Mouse (Mus musculus): ENCODE measurements around the gene Nptxr. TPM values are rescaled to one million over a fixed set of nuclear protein-coding genes. Genes with fewer than 3 reads are reported as not detected.

Nptxr gene
- polyA plus RNA-seq, 1 experiment from 2014 or later, result 2.7 TPM

- no peak for ATAC-seq (ENCODE audit: low FRiP score, low read depth)
- no peak overlapping the region for H3K4me3 ChIP-seq
- WGBS, result 82% methylated on average over 5 of the region's 5 CpGs
- no peak overlapping the region for H3K4me2 ChIP-seq (replicated peaks)
- peaks cover 58% of the 10 kb centered on the region for H3K36me3 ChIP-seq
- H3K9me3 ChIP-seq, result no peaks in the 10 kb centered on the region
- H3K9ac ChIP-seq, result no peak overlapping the region
- no peak overlapping the region for H3K27ac ChIP-seq
- H3K27me3 ChIP-seq, result no peaks in the 10 kb centered on the region
- H3K4me1 ChIP-seq, result peaks cover 76% of the 10 kb centered on the region
Observed at GRCm38 (mm10) chr15:79829431-79829830, 24.9 kb upstream of the Nptxr start.

GRCm38 (mm10) chr15:79828366-79829035 lies 23.9 kb upstream of the Nptxr start:
- WGBS, result 64% methylated on average over 46 of the region's 46 CpGs
- Histone ChIP-seq H3K36me3 (peaks cover 59% of the 10 kb centered on the region), H3K27ac (no peak overlapping the region), H3K27me3 (no peaks in the 10 kb centered on the region), H3K4me3 (no peak overlapping the region), H3K4me1 (peaks cover 76% of the 10 kb centered on the region), H3K9ac (peak overlapping the region; percentile 53; the same call in 1 of the 2 replicates), H3K4me2 (replicated peaks) (peak overlapping the region; percentile 32), H3K9me3 (no peaks in the 10 kb centered on the region)
- ATAC-seq (ENCODE audit: low FRiP score, low read depth), result no peak

- 91% methylated on average over 11 of the region's 11 CpGs for WGBS
- no peaks in the 10 kb centered on the region for H3K27me3 ChIP-seq
- no peak overlapping the region for H3K4me2 ChIP-seq (replicated peaks)
- 0 out of 2 replicates have a peak overlapping the region, but pooled peaks have one; percentile 53 for H3K9ac ChIP-seq
- H3K27ac ChIP-seq, result no peak overlapping the region
- H3K9me3 ChIP-seq, result no peaks in the 10 kb centered on the region
- ATAC-seq (ENCODE audit: low FRiP score, low read depth), result 0 out of 2 replicates have a peak, but pooled peaks have one; percentile 5
- no peak overlapping the region for H3K4me3 ChIP-seq
- peaks cover 66% of the 10 kb centered on the region for H3K36me3 ChIP-seq
- peaks cover 76% of the 10 kb centered on the region for H3K4me1 ChIP-seq
Observed at GRCm38 (mm10) chr15:79827778-79828210, 23.2 kb upstream of the Nptxr start.

- no peaks in the 10 kb centered on the region for H3K27me3 ChIP-seq
- H3K36me3 ChIP-seq, result peaks cover 71% of the 10 kb centered on the region
- peaks cover 76% of the 10 kb centered on the region for H3K4me1 ChIP-seq
- H3K9ac ChIP-seq, result peak overlapping the region; percentile 36
- no peak overlapping the region for H3K4me3 ChIP-seq
- 88% methylated on average over 14 of the region's 14 CpGs for WGBS
- 0 out of 2 replicates have a peak, but pooled peaks have one; percentile 6 for ATAC-seq (ENCODE audit: low FRiP score, low read depth)
- H3K4me2 ChIP-seq (replicated peaks), result no peak overlapping the region
- no peak overlapping the region for H3K27ac ChIP-seq
- H3K9me3 ChIP-seq, result no peaks in the 10 kb centered on the region
Observed at GRCm38 (mm10) chr15:79827061-79827777, 22.7 kb upstream of the Nptxr start.

GRCm38 (mm10) chr15:79826221-79826935 lies 21.8 kb upstream of the Nptxr start:
- no peak for ATAC-seq (ENCODE audit: low FRiP score, low read depth)
- H3K4me2 ChIP-seq (replicated peaks), result no peak overlapping the region
- no peaks in the 10 kb centered on the region for H3K27me3 ChIP-seq
- peak overlapping the region; percentile 36; the same call in 1 of the 2 replicates for H3K9ac ChIP-seq
- H3K4me3 ChIP-seq, result no peak overlapping the region
- H3K36me3 ChIP-seq, result peaks cover 70% of the 10 kb centered on the region
- no peak overlapping the region for H3K27ac ChIP-seq
- H3K4me1 ChIP-seq, result peaks cover 67% of the 10 kb centered on the region
- 82% methylated on average over 9 of the region's 9 CpGs for WGBS
- H3K9me3 ChIP-seq, result no peaks in the 10 kb centered on the region

GRCm38 (mm10) chr15:79825146-79825825 lies 20.7 kb upstream of the Nptxr start:
- Histone ChIP-seq H3K4me1 (peaks cover 61% of the 10 kb centered on the region), H3K4me3 (no peak overlapping the region), H3K9me3 (no peaks in the 10 kb centered on the region), H3K9ac (no peak overlapping the region; the same call in 1 of the 2 replicates), H3K36me3 (peaks cover 68% of the 10 kb centered on the region), H3K4me2 (replicated peaks) (no peak overlapping the region), H3K27ac (no peak overlapping the region), H3K27me3 (no peaks in the 10 kb centered on the region)
- 65% methylated on average over 14 of the region's 14 CpGs for WGBS
- no peak for ATAC-seq (ENCODE audit: low FRiP score, low read depth)

- ATAC-seq (ENCODE audit: low FRiP score, low read depth), result no peak
- Histone ChIP-seq H3K4me1 (peaks cover 48% of the 10 kb centered on the region), H3K9me3 (0 out of 2 replicates have a peak, but pooled peaks cover under 1% of the 10 kb centered on the region), H3K4me2 (replicated peaks) (no peak overlapping the region), H3K36me3 (peaks cover 53% of the 10 kb centered on the region), H3K9ac (no peak overlapping the region), H3K4me3 (no peak overlapping the region), H3K27ac (no peak overlapping the region), H3K27me3 (no peaks in the 10 kb centered on the region)
- 66% methylated on average over 19 of the region's 19 CpGs for WGBS
Observed at GRCm38 (mm10) chr15:79823588-79824280, 19.2 kb upstream of the Nptxr start.

GRCm38 (mm10) chr15:79822265-79823199 lies 18.0 kb upstream of the Nptxr start:
- 58% methylated on average over 13 of the region's 13 CpGs for WGBS
- H3K27me3 ChIP-seq, result no peaks in the 10 kb centered on the region
- ATAC-seq (ENCODE audit: low FRiP score, low read depth), result no peak
- H3K9me3 ChIP-seq, result peaks cover 5% of the 10 kb centered on the region; the same call in 1 of the 2 replicates
- H3K4me2 ChIP-seq (replicated peaks), result no peak overlapping the region
- no peak overlapping the region; the same call in 1 of the 2 replicates for H3K27ac ChIP-seq
- H3K4me3 ChIP-seq, result no peak overlapping the region
- H3K36me3 ChIP-seq, result peaks cover 41% of the 10 kb centered on the region
- H3K4me1 ChIP-seq, result peaks cover 36% of the 10 kb centered on the region
- H3K9ac ChIP-seq, result no peak overlapping the region

GRCm38 (mm10) chr15:79818325-79818724 lies 13.8 kb upstream of the Nptxr start:
- Histone ChIP-seq H3K4me3 (no peak overlapping the region), H3K27ac (no peak overlapping the region), H3K27me3 (no peaks in the 10 kb centered on the region), H3K36me3 (peaks cover 15% of the 10 kb centered on the region), H3K4me1 (0 out of 2 replicates have a peak, but pooled peaks cover 9% of the 10 kb centered on the region), H3K9me3 (peaks cover 5% of the 10 kb centered on the region; the same call in 1 of the 2 replicates), H3K4me2 (replicated peaks) (no peak overlapping the region), H3K9ac (no peak overlapping the region)
- ATAC-seq (ENCODE audit: low FRiP score, low read depth), result no peak
- 87% methylated on average over 4 of the region's 4 CpGs for WGBS

GRCm38 (mm10) chr15:79813666-79814258 lies 9.2 kb upstream of the Nptxr start:
- H3K4me3 ChIP-seq, result no peak overlapping the region
- no peak for ATAC-seq (ENCODE audit: low FRiP score, low read depth)
- no peak overlapping the region for H3K4me2 ChIP-seq (replicated peaks)
- peaks cover 5% of the 10 kb centered on the region; the same call in 1 of the 2 replicates for H3K9me3 ChIP-seq
- 45% methylated on average over 8 of the region's 8 CpGs for WGBS
- H3K36me3 ChIP-seq, result no peaks in the 10 kb centered on the region
- no peaks in the 10 kb centered on the region for H3K4me1 ChIP-seq
- H3K9ac ChIP-seq, result no peak overlapping the region
- peaks cover 27% of the 10 kb centered on the region for H3K27me3 ChIP-seq
- no peak overlapping the region for H3K27ac ChIP-seq
